Mouse (Mus musculus) testis, adult 2 months (tissue): Measurements from ENCODE around the gene Chd2.

Experiments
- CTCF ChIP-seq: fragments of 200-500 bp; IDR thresholded peaks from 2 replicates; pipeline ENCODE4 v1.5.1; 2012; ENCODE audit warnings: low read depth, mild to moderate bottlenecking, inconsistent platforms, low read length, moderate library complexity; ENCODE audit not compliant: control insufficient read depth, insufficient read depth, insufficient replicate concordance
- POLR2A ChIP-seq: fragments of 200-500 bp; IDR thresholded peaks from 2 replicates; pipeline ENCODE4 v1.6.1; 2012; ENCODE audit warnings: low read depth, mild to moderate bottlenecking, inconsistent platforms, low read length, moderate library complexity; ENCODE audit not compliant: control insufficient read depth

GRCm38 (mm10) chr7:73412419-73412818 is 129.2 kb downstream of the Chd2 start:
- TF ChIP-seq CTCF (no peak), POLR2A (no peak)
